Mouse (Mus musculus) leukemia stem cell, adult 10-12 weeks (primary cell): ENCODE data around the gene Ppp1r14a. TPM values are rescaled to one million over a fixed set of nuclear protein-coding genes. Genes with fewer than 3 reads are reported as not detected.

Experiments
- polyA plus RNA-seq: library from polyadenylated mRNA; stranded (reverse); fragments of >175 nt; gene quantifications from 2 replicates; pipeline ENCODE4 v1.2.3, GENCODE M21; 2012; ENCODE audit warnings: low replicate concordance

Gene Ppp1r14a
- polyA plus RNA-seq = 3.5 and 20.1 TPM in 2 replicates

DNA sequence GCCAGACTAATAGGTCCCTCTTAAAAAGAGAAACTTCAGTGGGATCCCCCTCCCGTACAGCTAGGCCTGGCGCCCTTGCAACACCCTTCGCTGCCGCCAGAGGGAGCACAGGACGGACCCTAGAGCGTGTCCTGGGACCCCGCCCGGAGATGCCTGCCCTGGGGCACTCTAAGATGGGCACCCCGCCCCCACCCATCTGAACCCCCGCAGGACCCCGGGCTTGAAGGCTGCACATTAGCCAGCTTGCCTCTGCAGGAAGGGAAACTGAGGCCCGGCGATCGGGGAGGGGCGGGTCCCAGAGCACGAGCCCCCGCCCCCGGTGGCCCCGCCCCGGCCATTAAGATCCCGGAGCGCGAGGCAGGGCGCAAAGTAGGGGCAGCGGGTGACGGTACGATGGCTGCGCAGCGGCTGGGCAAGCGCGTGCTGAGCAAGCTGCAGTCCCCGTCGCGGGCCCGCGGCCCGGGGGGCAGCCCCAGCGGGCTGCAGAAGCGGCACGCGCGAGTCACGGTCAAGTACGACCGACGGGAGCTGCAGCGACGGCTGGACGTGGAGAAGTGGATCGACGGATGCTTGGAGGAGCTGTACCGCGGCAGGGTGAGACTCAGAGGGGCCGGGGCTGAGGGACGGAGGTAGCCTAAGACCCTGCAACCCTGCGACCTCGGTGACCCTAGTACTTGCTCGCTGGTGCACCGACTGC, at the start of gene Ppp1r14a:
Gene Ppp1r14a, plus strand, starts transcription at position 367 of the 697 bp plus-strand sequence.

DNA sequence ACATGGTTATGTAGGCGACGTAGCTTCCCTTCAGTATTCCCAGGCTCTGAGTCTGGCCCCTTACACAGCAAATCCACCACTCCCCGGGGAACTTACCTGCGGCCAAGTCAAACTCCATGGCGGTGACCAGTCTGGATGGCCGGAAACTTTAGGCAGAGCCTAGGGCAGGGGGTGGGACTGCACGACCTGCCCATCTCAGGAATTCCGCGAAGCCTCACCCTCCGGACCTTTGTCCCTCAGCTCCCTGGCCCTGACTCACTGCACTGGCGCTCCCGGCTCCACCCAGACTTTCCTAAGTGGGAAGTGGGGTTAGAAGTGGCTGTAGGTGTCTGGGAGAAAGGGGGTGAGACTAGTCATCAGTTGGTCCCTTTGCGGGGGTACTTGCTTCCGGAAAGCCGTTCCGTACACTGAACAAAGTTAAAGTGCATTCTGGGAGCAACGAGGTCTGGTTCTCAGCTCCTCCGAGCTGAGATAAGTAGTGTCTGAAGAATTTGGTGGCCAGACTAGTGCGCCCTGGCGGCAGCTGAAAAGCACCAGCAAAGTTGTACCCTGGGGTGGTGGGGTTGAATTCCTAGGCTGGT, 40.8 kb upstream of the Ppp1r14a start, which contains the start of gene 2200002D01Rik:
Gene 2200002D01Rik, minus strand, starts transcription at position 206 of the 581 bp plus-strand sequence.

GRCm38 (mm10) chr7:29281201-29282073, 7.7 kb upstream of the Ppp1r14a start, which contains the start of gene Spint2:
Gene Spint2, minus strand, starts transcription at chr7:29281912.

GRCm38 (mm10) chr7:29303738-29304462, 14.8 kb downstream of the Ppp1r14a start, which contains the start of gene Dpf1:
Gene Dpf1, plus strand, starts transcription at chr7:29303951.

Other genes with a start within 250 kb of the Ppp1r14a start
- gene Ryr1, start 164.1 kb upstream of the Ppp1r14a start, polyA plus RNA-seq = 0.17 and 0.19 TPM in 2 replicates
- gene Rasgrp4, start 154.5 kb upstream of the Ppp1r14a start, polyA plus RNA-seq = 4.1 and 5.1 TPM in 2 replicates
- gene Fam98c, start 133.1 kb upstream of the Ppp1r14a start, polyA plus RNA-seq = 14.5 and 18.4 TPM in 2 replicates
- 0.23 and 0.27 TPM in 2 replicates for gene Ggn, start 119.1 kb upstream of the Ppp1r14a start, polyA plus RNA-seq
- gene Spred3, start 118.9 kb upstream of the Ppp1r14a start, polyA plus RNA-seq = 0.86 and 0.90 TPM in 2 replicates
- gene Psmd8, start 108.6 kb upstream of the Ppp1r14a start, polyA plus RNA-seq = 68.3 and 78.8 TPM in 2 replicates
- gene Catsperg1, start 75.3 kb upstream of the Ppp1r14a start, polyA plus RNA-seq = 0.18 TPM in 1 of 2 replicates, not detected in the other
- gene Kcnk6, start 56.8 kb upstream of the Ppp1r14a start, polyA plus RNA-seq = 3.2 and 4.6 TPM in 2 replicates
- gene Yif1b, start 51.0 kb upstream of the Ppp1r14a start, polyA plus RNA-seq = 175 and 329 TPM in 2 replicates
- gene 2200002D01Rik, start 40.8 kb upstream of the Ppp1r14a start, polyA plus RNA-seq = 0.27 and 0.43 TPM in 2 replicates
- gene Spint2, start 7.4 kb upstream of the Ppp1r14a start, polyA plus RNA-seq = 28.4 and 81.0 TPM in 2 replicates
- 42.7 and 46.6 TPM in 2 replicates for gene Dpf1, start 14.6 kb downstream of the Ppp1r14a start, polyA plus RNA-seq
- 198 and 326 TPM in 2 replicates for gene Sipa1l3, start 229.3 kb downstream of the Ppp1r14a start, polyA plus RNA-seq